Mouse (Mus musculus): ENCODE measurements around the gene Gmfg. TPM values are rescaled to one million over a fixed set of nuclear protein-coding genes. Genes with fewer than 3 reads are reported as not detected.

Gmfg gene
- polyA plus RNA-seq, 1 experiment from 2014 or later, result 8.6 TPM

- no peak overlapping the region for H3K4me3 ChIP-seq
- no peaks in the 10 kb centered on the region for H3K9me3 ChIP-seq
- H3K27ac ChIP-seq, result no peak overlapping the region
- H3K27me3 ChIP-seq, result no peaks in the 10 kb centered on the region
- no peak for ATAC-seq (ENCODE audit: low FRiP score, low read depth)
- H3K4me2 ChIP-seq (replicated peaks), result no peak overlapping the region
- H3K36me3 ChIP-seq, result peaks cover 99% of the 10 kb centered on the region
- 0 out of 2 replicates have a peak overlapping the region, but pooled peaks have one; percentile 31 for H3K9ac ChIP-seq
- no peaks in the 10 kb centered on the region for H3K4me1 ChIP-seq
These were observed 19.9 kb upstream of the Gmfg start for GRCm38 (mm10) chr7:28417368-28417767.

- 75% methylated on average over 8 of the region's 8 CpGs for WGBS
These were observed 19.1 kb upstream of the Gmfg start for GRCm38 (mm10) chr7:28418096-28418670.

GRCm38 (mm10) chr7:28419416-28419815 lies 17.8 kb upstream of the Gmfg start:
- no peak overlapping the region for H3K9ac ChIP-seq
- no peaks in the 10 kb centered on the region for H3K27me3 ChIP-seq
- H3K4me2 ChIP-seq (replicated peaks), result no peak overlapping the region
- no peaks in the 10 kb centered on the region for H3K4me1 ChIP-seq
- no peak overlapping the region for H3K27ac ChIP-seq
- WGBS, result 98% methylated on average over 2 of the region's 2 CpGs
- ATAC-seq (ENCODE audit: low FRiP score, low read depth), result no peak
- H3K36me3 ChIP-seq, result peaks cover 94% of the 10 kb centered on the region
- H3K4me3 ChIP-seq, result no peak overlapping the region
- H3K9me3 ChIP-seq, result no peaks in the 10 kb centered on the region

More at GRCm38 (mm10) chr7:28418096-28418670, 19.1 kb upstream of the Gmfg start:
- Histone ChIP-seq H3K4me2 (replicated peaks) (no peak overlapping the region), H3K27ac (no peak overlapping the region), H3K9me3 (no peaks in the 10 kb centered on the region), H3K27me3 (no peaks in the 10 kb centered on the region), H3K9ac (no peak overlapping the region), H3K4me1 (no peaks in the 10 kb centered on the region), H3K4me3 (no peak overlapping the region), H3K36me3 (peaks cover 99% of the 10 kb centered on the region)
- no peak for ATAC-seq (ENCODE audit: low FRiP score, low read depth)

GRCm38 (mm10) chr7:28423018-28423417 lies 14.2 kb upstream of the Gmfg start:
- 95% methylated on average over 1 of the region's 1 CpGs for WGBS
- Histone ChIP-seq H3K4me1 (no peaks in the 10 kb centered on the region), H3K9me3 (no peaks in the 10 kb centered on the region), H3K4me3 (no peak overlapping the region), H3K9ac (no peak overlapping the region), H3K36me3 (peaks cover 70% of the 10 kb centered on the region), H3K27me3 (no peaks in the 10 kb centered on the region), H3K4me2 (replicated peaks) (no peak overlapping the region), H3K27ac (no peak overlapping the region)
- no peak for ATAC-seq (ENCODE audit: low FRiP score, low read depth)

GRCm38 (mm10) chr7:28427738-28428137 lies 9.5 kb upstream of the Gmfg start:
- Histone ChIP-seq H3K4me3 (no peak overlapping the region), H3K27me3 (no peaks in the 10 kb centered on the region), H3K27ac (no peak overlapping the region), H3K9me3 (no peaks in the 10 kb centered on the region), H3K9ac (no peak overlapping the region), H3K4me1 (0 out of 2 replicates have a peak, but pooled peaks cover 8% of the 10 kb centered on the region), H3K4me2 (replicated peaks) (no peak overlapping the region), H3K36me3 (peaks cover 35% of the 10 kb centered on the region)
- no peak for ATAC-seq (ENCODE audit: low FRiP score, low read depth)

- ATAC-seq (ENCODE audit: low FRiP score, low read depth), result no peak
- 78% methylated on average over 1 of the region's 1 CpGs for WGBS
These were observed 6.7 kb upstream of the Gmfg start for GRCm38 (mm10) chr7:28430512-28430911.

GRCm38 (mm10) chr7:28432252-28432651 lies 5.0 kb upstream of the Gmfg start:
- 92% methylated on average over 2 of the region's 2 CpGs for WGBS
- H3K4me1 ChIP-seq, result peaks cover 38% of the 10 kb centered on the region
- peaks cover 27% of the 10 kb centered on the region for H3K36me3 ChIP-seq
- H3K27ac ChIP-seq, result no peak overlapping the region
- no peaks in the 10 kb centered on the region for H3K9me3 ChIP-seq
- H3K4me2 ChIP-seq (replicated peaks), result no peak overlapping the region
- no peak for ATAC-seq (ENCODE audit: low FRiP score, low read depth)
- no peak overlapping the region for H3K4me3 ChIP-seq
- no peaks in the 10 kb centered on the region for H3K27me3 ChIP-seq
- H3K9ac ChIP-seq, result no peak overlapping the region

More at GRCm38 (mm10) chr7:28430512-28430911, 6.7 kb upstream of the Gmfg start:
- H3K27ac ChIP-seq, result no peak overlapping the region
- H3K4me3 ChIP-seq, result no peak overlapping the region
- peaks cover 31% of the 10 kb centered on the region for H3K36me3 ChIP-seq
- no peak overlapping the region for H3K9ac ChIP-seq
- peaks cover 35% of the 10 kb centered on the region for H3K4me1 ChIP-seq
- no peaks in the 10 kb centered on the region for H3K27me3 ChIP-seq
- no peaks in the 10 kb centered on the region for H3K9me3 ChIP-seq
- no peak overlapping the region for H3K4me2 ChIP-seq (replicated peaks)

GRCm38 (mm10) chr7:28435660-28436259 lies 1.5 kb upstream of the Gmfg start:
- peak; percentile 41 for ATAC-seq (ENCODE audit: low FRiP score, low read depth)

GRCm38 (mm10) chr7:28436271-28436904 lies 859 bp upstream of the Gmfg start:
- H3K36me3 ChIP-seq, result peaks cover 14% of the 10 kb centered on the region; the same call in 1 of the 2 replicates
- H3K4me1 ChIP-seq, result peaks cover 41% of the 10 kb centered on the region
- no peaks in the 10 kb centered on the region for H3K27me3 ChIP-seq
- peak overlapping the region; percentile 70 for H3K4me2 ChIP-seq (replicated peaks)
- peak; percentile 99 for ATAC-seq (ENCODE audit: low FRiP score, low read depth)
- H3K27ac ChIP-seq, result peak overlapping the region; percentile 63; the same call in 1 of the 2 replicates
- H3K4me3 ChIP-seq, result peak overlapping the region; percentile 95
- WGBS, result under 1% methylated on average over 59 of the region's 64 CpGs
- no peaks in the 10 kb centered on the region for H3K9me3 ChIP-seq
- peak overlapping the region; percentile 99 for H3K9ac ChIP-seq

More at GRCm38 (mm10) chr7:28435660-28436259, 1.5 kb upstream of the Gmfg start:
- Histone ChIP-seq H3K4me1 (peaks cover 41% of the 10 kb centered on the region), H3K27ac (peak overlapping the region; percentile 58; the same call in 1 of the 2 replicates), H3K4me2 (replicated peaks) (peak overlapping the region; percentile 90), H3K9ac (peak overlapping the region; percentile 99), H3K9me3 (no peaks in the 10 kb centered on the region), H3K4me3 (peak overlapping the region; percentile 95), H3K27me3 (no peaks in the 10 kb centered on the region), H3K36me3 (peaks cover 14% of the 10 kb centered on the region; the same call in 1 of the 2 replicates)
- 0% methylated on average over 23 of the region's 70 CpGs for WGBS

- Histone ChIP-seq H3K9ac (no peak overlapping the region), H3K27me3 (no peaks in the 10 kb centered on the region), H3K4me2 (replicated peaks) (no peak overlapping the region), H3K27ac (no peak overlapping the region), H3K9me3 (no peaks in the 10 kb centered on the region), H3K4me1 (peaks cover 31% of the 10 kb centered on the region), H3K36me3 (peaks cover 6% of the 10 kb centered on the region; the same call in 1 of the 2 replicates), H3K4me3 (no peak overlapping the region)
- no peak for ATAC-seq (ENCODE audit: low FRiP score, low read depth)
These were observed 717 bp downstream of the Gmfg start for GRCm38 (mm10) chr7:28437964-28438363.

- Histone ChIP-seq H3K36me3 (no peaks in the 10 kb centered on the region), H3K4me2 (replicated peaks) (no peak overlapping the region), H3K9ac (no peak overlapping the region), H3K4me3 (no peak overlapping the region), H3K4me1 (peaks cover 23% of the 10 kb centered on the region), H3K9me3 (no peaks in the 10 kb centered on the region), H3K27me3 (no peaks in the 10 kb centered on the region), H3K27ac (no peak overlapping the region)
- ATAC-seq (ENCODE audit: low FRiP score, low read depth), result no peak
- WGBS, result 75% methylated on average over 2 of the region's 2 CpGs
These were observed 1.5 kb downstream of the Gmfg start for GRCm38 (mm10) chr7:28438771-28439170.

GRCm38 (mm10) chr7:28440739-28441138 lies 3.5 kb downstream of the Gmfg start:
- Histone ChIP-seq H3K36me3 (no peaks in the 10 kb centered on the region), H3K27ac (no peak overlapping the region), H3K9ac (no peak overlapping the region), H3K4me2 (replicated peaks) (no peak overlapping the region), H3K4me3 (no peak overlapping the region), H3K27me3 (peaks cover 5% of the 10 kb centered on the region; the same call in 1 of the 2 replicates), H3K9me3 (no peaks in the 10 kb centered on the region), H3K4me1 (peaks cover 4% of the 10 kb centered on the region; the same call in 1 of the 2 replicates)
- ATAC-seq (ENCODE audit: low FRiP score, low read depth), result no peak
- 45% methylated on average over 2 of the region's 2 CpGs for WGBS

All from limb, embryonic 13.5 days (tissue).